Mouse (Mus musculus) cerebellum, adult 2 months (tissue): Measurements from ENCODE around the gene Tgfbr3.

ENCODE experiments used
- CTCF ChIP-seq: fragments of 200-500 bp; IDR thresholded peaks from 2 replicates; pipeline ENCODE4 v1.5.1; 2011; ENCODE audit warnings: low read depth, mild to moderate bottlenecking, control low read depth, low read length, moderate library complexity, borderline replicate concordance; ENCODE audit not compliant: insufficient read depth
- POLR2A ChIP-seq: fragments of 200-500 bp; IDR thresholded peaks from 2 replicates; pipeline ENCODE4 v1.6.1; 2011; ENCODE audit warnings: low read length, control low read depth, borderline replicate concordance; ENCODE audit not compliant: insufficient read depth

DNA sequence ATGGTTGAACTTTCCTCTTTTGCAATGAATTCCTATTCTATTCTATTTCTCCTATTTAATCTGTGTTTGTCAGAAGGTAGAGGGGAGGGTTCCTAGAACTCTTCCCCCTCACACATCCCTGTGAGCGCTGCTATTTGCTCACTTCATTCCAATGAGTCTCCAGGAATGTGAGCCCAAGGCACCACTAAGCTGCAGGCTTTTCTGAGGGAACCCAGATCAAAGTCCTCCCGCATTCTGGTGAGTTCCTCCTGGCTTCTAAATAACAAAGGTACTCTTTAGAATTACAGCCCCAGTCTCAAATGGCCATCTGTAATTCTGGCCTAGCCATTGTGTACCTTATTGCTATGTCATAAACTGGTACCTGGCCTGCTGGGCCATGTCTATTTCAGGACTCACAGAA is 72.3 kb downstream of the Tgfbr3 start:
- TF ChIP-seq CTCF (no peak), POLR2A (no peak)
